Mouse (Mus musculus): ENCODE data around the gene Vps13d.
A peak's percentile ranks its signal among the peaks of the same experiment; 100 is the strongest.

Gene Vps13d

GRCm38 (mm10) chr4:144972948-144973720, 221.7 kb downstream of the Vps13d start:
- DNase-seq (ENCODE audit: low spot score), result no peak

GRCm38 (mm10) chr4:144971048-144971447, 223.8 kb downstream of the Vps13d start:
- no peak for DNase-seq (ENCODE audit: low spot score)

- no peak for DNase-seq (ENCODE audit: low spot score)
Observed at GRCm38 (mm10) chr4:144969030-144969429, 225.8 kb downstream of the Vps13d start.

- no peak for DNase-seq (ENCODE audit: low spot score)
Observed at GRCm38 (mm10) chr4:144968371-144968770, 226.4 kb downstream of the Vps13d start.

DNA sequence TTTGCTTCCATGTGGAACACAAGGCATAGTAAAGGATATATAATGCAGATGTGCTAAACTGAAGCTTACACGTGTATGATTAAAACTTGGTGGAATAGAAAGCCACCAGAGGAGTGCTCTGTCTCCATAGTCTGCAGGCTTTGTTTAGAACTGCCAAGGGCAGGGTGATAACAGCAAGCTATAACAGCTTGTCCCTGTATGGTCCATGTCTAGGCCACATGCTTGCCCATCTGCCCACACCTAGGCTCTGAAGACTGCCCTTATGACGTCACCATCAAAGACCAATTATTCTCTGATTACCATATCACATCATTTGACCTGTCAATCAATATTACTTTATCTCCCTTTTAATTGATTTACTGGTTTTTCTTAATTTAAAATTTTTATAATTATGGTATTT, 229.6 kb downstream of the Vps13d start:
- DNase-seq (ENCODE audit: low spot score), result no peak

- DNase-seq (ENCODE audit: low spot score), result no peak
Observed at GRCm38 (mm10) chr4:144961696-144962095, 233.1 kb downstream of the Vps13d start.

DNA sequence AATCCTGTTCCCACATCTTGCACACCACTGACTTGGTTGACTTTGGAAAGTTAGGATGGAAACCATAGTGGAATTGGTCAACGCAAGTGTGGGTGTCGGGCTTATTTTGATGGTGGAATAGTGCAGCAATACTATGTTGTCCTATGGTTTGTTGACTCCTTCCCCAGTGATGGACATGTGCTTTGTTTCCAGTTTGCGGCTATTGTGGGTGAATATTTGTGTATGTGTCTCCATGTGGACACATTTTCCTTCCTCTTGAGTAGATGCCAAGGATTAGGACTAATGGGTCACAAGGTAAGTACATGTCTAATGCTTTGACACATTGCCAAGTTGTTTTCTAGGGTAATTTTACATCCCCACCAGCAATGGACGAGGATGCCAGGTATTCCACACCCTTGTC, 233.6 kb downstream of the Vps13d start:
- DNase-seq (ENCODE audit: low spot score), result peak; percentile 50

- peak; percentile 91 for DNase-seq (ENCODE audit: low spot score)
Observed at GRCm38 (mm10) chr4:144960188-144960904, 234.5 kb downstream of the Vps13d start.

GRCm38 (mm10) chr4:144957721-144958120, 237.1 kb downstream of the Vps13d start:
- peak; percentile 43 for DNase-seq (ENCODE audit: low spot score)

- DNase-seq (ENCODE audit: low spot score), result peak; percentile 87
Observed at GRCm38 (mm10) chr4:144957186-144957585, 237.6 kb downstream of the Vps13d start.

GRCm38 (mm10) chr4:144956293-144956692, 238.5 kb downstream of the Vps13d start:
- no peak for DNase-seq (ENCODE audit: low spot score)

DNA sequence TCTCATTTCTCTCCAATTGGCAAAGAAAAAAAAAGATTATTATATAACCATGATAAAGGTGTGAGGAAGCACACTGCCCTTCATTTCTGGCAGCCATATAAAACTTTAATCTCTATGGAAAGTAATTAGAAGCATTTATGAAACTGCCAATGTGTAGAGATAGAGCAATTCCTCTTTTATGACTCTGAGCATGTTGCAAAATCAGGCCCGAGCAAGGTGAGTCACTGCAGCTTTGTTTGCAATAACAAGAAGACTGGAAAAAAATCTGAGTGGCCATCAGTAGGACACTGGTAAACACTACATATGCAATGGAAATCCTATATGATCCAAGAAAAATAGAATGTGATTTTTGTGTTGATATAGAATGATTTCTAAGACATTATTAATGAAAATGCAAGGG, 238.9 kb downstream of the Vps13d start:
- peak; percentile 45 for DNase-seq (ENCODE audit: low spot score)

- DNase-seq (ENCODE audit: low spot score), result no peak
Observed at GRCm38 (mm10) chr4:144953421-144953820, 241.4 kb downstream of the Vps13d start.

GRCm38 (mm10) chr4:144951859-144952258, 242.9 kb downstream of the Vps13d start:
- DNase-seq (ENCODE audit: low spot score), result no peak

DNA sequence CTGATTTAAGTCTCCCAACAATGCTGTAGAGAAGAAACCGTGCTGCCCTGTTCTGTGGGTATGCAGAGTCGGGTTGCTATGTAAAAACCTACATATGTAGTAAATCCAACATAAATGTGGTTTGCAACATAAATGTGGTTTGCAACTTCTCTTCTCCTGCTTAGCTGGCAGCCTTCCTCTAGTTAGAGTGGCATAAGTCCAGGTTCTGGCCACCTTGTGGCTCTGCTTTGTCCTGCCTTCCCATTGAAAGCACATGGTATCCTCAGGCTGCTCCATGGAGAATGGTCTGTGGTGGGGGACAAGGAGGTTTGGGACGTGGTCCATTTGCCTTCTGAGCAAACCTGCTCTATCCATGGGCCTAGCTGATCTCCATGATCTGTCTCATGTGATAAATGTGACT, 243.9 kb downstream of the Vps13d start:
- DNase-seq (ENCODE audit: low spot score), result no peak

DNA sequence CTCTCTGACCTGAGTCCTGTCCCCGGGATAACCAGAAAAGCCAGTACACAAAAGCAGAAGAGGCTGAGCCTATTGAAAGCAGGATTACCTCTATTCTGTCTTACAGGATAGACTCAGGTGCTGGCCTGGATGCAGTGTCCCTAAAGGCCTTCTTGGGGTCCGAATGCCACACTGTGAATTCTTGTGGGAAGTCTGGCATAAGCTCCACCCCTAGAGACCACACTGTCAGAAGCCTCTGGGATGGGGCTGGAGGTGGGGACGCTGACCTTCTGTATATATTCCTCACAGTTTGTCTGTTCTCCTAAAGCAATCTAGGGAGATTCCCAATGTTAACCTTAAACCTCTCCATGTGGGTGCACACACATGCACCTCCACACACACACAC, 244.5 kb downstream of the Vps13d start:
- DNase-seq (ENCODE audit: low spot score), result no peak

- peak; percentile 80 for DNase-seq (ENCODE audit: low spot score)
Observed at GRCm38 (mm10) chr4:144949441-144950326, 245.1 kb downstream of the Vps13d start.

DNA sequence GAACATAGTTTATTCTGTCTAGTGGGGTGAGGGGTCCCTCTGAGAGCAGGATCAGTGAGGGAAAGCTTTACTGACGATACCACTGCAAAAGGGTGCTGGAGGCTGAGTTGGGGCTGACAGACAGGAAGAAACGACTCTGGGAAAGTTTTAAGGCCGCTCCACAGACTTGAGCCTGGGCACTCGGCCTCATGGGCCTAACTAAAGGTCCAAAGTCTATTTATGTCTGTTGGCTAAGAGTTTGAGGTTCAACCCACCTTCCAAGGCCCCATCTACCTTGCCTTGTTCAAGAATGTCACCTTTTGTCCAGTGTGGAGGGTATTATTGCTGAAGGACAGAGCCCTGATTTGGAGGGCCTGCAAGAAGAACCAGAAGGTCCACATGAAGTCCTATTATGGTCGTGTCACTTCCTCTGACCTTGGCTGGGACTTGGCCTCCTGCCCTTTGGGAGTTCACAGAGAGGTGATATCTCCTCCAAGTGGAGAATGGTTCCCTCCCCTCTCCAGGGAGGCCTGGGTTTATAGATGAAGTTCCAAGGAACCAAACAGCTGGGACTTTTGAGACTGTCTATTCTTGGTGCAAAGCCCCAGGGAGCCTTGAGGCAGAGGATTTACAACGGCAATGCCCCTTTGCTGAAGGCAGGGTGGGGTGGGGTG, 246.9 kb downstream of the Vps13d start:
- peak; percentile 81 for DNase-seq (ENCODE audit: low spot score)

- DNase-seq (ENCODE audit: low spot score), result no peak
Observed at GRCm38 (mm10) chr4:144943273-144943672, 251.5 kb downstream of the Vps13d start.

DNA sequence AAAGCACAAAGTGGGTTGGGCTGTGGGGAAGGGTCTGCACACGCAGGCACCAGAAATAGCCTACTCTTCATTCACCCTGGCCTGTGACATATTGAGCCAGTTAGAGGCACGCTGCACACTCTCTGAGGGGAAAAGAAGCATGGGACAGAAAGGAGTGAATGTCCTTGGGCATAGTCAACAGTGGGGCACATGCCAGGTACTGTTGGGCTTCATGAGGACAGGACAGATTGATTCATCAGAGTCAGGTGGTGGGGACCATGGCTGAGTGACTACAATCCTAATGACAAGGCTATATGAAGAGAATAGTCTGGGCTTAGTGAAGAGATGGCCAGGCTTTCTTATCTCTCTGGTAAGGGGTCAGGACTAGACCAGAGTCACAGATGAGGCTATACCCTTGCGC, 252.4 kb downstream of the Vps13d start:
- no peak for DNase-seq (ENCODE audit: low spot score)

DNA sequence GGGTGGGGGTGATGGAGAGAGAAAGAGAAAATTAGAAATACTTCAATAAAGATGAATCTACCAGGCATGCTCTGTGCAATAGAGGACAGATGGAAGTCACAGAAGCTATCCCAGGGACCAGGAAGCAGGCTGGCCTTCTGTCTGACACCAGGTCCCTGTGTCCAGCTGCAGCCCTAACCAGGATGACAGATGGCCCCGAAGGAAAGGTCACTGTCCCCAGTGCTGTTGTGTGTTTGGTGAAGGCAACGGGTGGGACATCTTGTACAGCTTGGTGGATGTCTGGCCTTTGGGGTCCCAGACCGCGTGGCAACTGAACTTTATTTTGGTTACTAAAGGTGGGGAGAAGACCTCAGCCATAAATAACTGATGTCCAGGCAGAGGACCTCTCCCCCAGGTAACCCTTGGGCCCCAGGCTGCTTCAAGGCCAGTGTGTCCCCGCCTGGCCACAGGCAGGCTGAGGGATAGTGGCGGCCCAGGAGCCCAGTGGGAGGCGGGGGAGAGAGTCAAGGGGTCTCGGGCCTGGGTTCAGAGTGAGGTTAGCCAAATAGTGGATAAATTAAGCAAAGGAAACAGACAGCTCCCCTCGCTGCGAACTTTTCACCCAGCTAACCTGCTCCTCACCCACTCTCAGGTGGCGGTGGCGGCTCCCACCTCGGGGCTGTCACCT, 253.9 kb downstream of the Vps13d start:
- no peak for DNase-seq (ENCODE audit: low spot score)
